Comparison of ENCODE assay signal across 8 mouse cellular contexts in the genomic region with DNA sequence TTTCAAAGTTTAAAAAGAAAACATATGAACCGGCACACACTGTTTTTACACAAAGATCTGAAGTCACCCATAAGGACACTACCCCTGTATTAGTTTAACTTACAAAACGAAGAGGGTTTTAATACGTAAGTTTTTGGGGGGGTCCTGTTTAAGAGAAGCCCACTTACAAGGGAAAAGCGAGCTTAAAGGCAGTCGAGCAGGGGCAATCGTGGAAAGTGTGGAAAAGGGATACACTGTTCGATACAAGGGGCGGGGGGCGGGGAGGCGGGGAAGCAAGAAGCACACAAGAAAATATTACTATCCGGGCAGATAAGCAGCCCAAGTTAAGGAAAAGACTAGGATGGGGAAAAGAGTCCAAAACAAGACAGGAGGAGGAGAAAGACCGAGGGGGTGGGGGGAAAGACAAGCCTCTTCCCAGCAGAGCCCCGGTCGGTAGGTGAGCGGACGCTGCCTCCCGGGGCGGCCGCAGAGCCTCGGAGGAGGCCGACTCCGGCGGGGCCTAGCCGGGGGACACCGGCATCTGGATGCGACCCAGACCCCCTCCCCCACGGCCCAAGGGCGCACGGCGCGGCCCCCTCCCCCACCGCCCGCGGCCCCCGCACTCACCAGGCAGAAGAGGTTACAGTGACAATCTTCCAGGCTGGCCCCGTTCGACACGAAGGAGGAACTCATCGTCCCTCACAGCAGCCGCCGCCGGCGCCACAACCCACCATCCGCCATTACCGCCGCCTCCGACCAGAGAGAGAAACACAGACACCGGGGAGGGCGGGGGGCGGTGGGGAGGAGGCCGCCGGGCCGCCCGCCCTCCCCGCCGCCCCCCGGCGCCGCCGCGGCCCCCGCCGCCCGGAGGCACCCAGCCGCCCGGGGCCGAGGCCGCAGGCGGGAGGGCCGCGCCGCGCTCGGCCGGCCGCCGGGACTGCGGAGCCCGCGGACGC. TPM values are rescaled to one million over a fixed set of nuclear protein-coding genes. Genes with fewer than 3 reads are reported as not detected.
DNase-seq lines count a peak whose midpoint lies in the region; ATAC-seq and TF ChIP-seq lines count a peak whose summit lies in the region.

Gene Med13 (minus strand): TSS at position 749 of the 935 bp plus-strand sequence.

- H3K27me3 ChIP-seq in G1E (ENCODE audit: insufficient read depth, low read length): peaks cover 21% of the 10 kb centered on the region
- no peaks in the 10 kb centered on the region for H3K27me3 ChIP-seq in forebrain, embryonic 12.5 days
- H3K27me3 ChIP-seq in heart, postnatal 0 days (ENCODE audit: control insufficient read depth, insufficient read depth, low read length): no peaks in the 10 kb centered on the region
- no peaks in the 10 kb centered on the region for H3K27me3 ChIP-seq in neural tube, embryonic 15.5 days (replicated peaks)

- peak within 1 kb of the TSS; percentile 93 for H3K4me3 ChIP-seq in G1E (ENCODE audit: low read depth, low read length)
- H3K4me3 ChIP-seq in forebrain, embryonic 12.5 days (replicated peaks): peak within 1 kb of the TSS; percentile 96
- H3K4me3 ChIP-seq in heart, postnatal 0 days (ENCODE audit: low read depth, low read length): peak within 1 kb of the TSS; percentile 99
- peak within 1 kb of the TSS; percentile 99 for H3K4me3 ChIP-seq in lung, adult 2 months (replicated peaks; ENCODE audit: extremely low read depth, low read depth, low read length)
- peak within 1 kb of the TSS; percentile 61 for H3K4me3 ChIP-seq in neural tube, embryonic 15.5 days (replicated peaks)

- H3K4me1 ChIP-seq in G1E (ENCODE audit: insufficient read depth, low read depth, low read length): peaks cover 27% of the 10 kb centered on the region
- peaks cover 26% of the 10 kb centered on the region for H3K4me1 ChIP-seq in forebrain, embryonic 12.5 days
- peaks cover 22% of the 10 kb centered on the region for H3K4me1 ChIP-seq in heart, postnatal 0 days (ENCODE audit: control insufficient read depth, insufficient read depth)
- H3K4me1 ChIP-seq in lung, adult 2 months (ENCODE audit: control insufficient read depth, insufficient read depth, low read length): peaks cover 9% of the 10 kb centered on the region
- peaks cover 35% of the 10 kb centered on the region for H3K4me1 ChIP-seq in neural tube, embryonic 15.5 days

- H3K36me3 ChIP-seq in G1E (replicated peaks): peaks cover 20% of the 10 kb centered on the region
- H3K36me3 ChIP-seq in forebrain, embryonic 12.5 days (replicated peaks): peaks cover 15% of the 10 kb centered on the region; the same call in 1 of the 2 replicates
- H3K36me3 ChIP-seq in heart, postnatal 0 days (replicated peaks; ENCODE audit: control insufficient read depth, insufficient read depth, low read length): peaks cover 8% of the 10 kb centered on the region
- no peaks in the 10 kb centered on the region for H3K36me3 ChIP-seq in neural tube, embryonic 15.5 days

- peak within 1 kb of the TSS; percentile 96 for H3K9ac ChIP-seq in forebrain, embryonic 12.5 days
- H3K9ac ChIP-seq in heart, postnatal 0 days (replicated peaks; ENCODE audit: low read depth, low read length): peak within 1 kb of the TSS; percentile 99
- H3K9ac ChIP-seq in neural tube, embryonic 15.5 days (replicated peaks): peak within 1 kb of the TSS; percentile 96

- peak; percentile 32 for DNase-seq in G1E (ENCODE audit: low spot score)
- DNase-seq in c-Kit-positive CD71-positive TER-119-positive erythroid progenitor cells, embryonic 14.5 days (ENCODE audit: low spot score): peak; percentile 34
- DNase-seq in heart, postnatal 0 days (ENCODE audit: low spot score): peak; percentile 53
- DNase-seq in kidney, postnatal 4 days: peak; percentile 68 to 79
- DNase-seq in lung, adult 2 months: peak; percentile 60
- peak; percentile 74 for DNase-seq in testis, postnatal 14 days (ENCODE audit: low spot score)

- TF ChIP-seq CTCF in G1E (IDR thresholded peaks at IDR 0.05; ENCODE audit: low read depth, low read length): no peak
- TF ChIP-seq CTCF in heart, postnatal 0 days (IDR thresholded peaks at IDR 0.05; ENCODE audit: low read depth): no peak
- TF ChIP-seq CTCF in lung, adult 2 months (IDR thresholded peaks at IDR 0.05; ENCODE audit: insufficient read depth, low read length): no peak

- no peak for ATAC-seq in G1E (ENCODE audit: extremely low read depth, insufficient number of reproducible peaks, low FRiP score, poor library complexity, severe bottlenecking)
- ATAC-seq in forebrain, embryonic 12.5 days (ENCODE audit: low FRiP score): peak; percentile 61
- peak; percentile 44 for ATAC-seq in heart, postnatal 0 days (ENCODE audit: insufficient read depth, low read depth)
- peak; percentile 30; the same call in 1 of the 2 replicates for ATAC-seq in neural tube, embryonic 15.5 days (ENCODE audit: low FRiP score)

- peak within 1 kb of the TSS; percentile 82 for H3K4me2 ChIP-seq in forebrain, embryonic 12.5 days
- peak within 1 kb of the TSS; percentile 61 for H3K4me2 ChIP-seq in heart, postnatal 0 days (ENCODE audit: low read depth, low read length)
- peak within 1 kb of the TSS; percentile 76 for H3K4me2 ChIP-seq in neural tube, embryonic 15.5 days

- under 1% methylated on average over 81 of the region's 81 CpGs for WGBS in forebrain, embryonic 12.5 days
- under 1% methylated on average over 70 of the region's 81 CpGs for WGBS in heart, postnatal 0 days
- WGBS in lung, adult 2 months: 3% methylated on average over 78 of the region's 81 CpGs
- WGBS in neural tube, embryonic 15.5 days: under 1% methylated on average over 72 of the region's 81 CpGs

- no peak for TF ChIP-seq POLR2A in lung, adult 2 months (IDR thresholded peaks at IDR 0.05; ENCODE audit: borderline replicate concordance, extremely low read depth, low read depth, low read length)

- peak within 1 kb of the TSS; percentile 99 for H3K27ac ChIP-seq in forebrain, embryonic 12.5 days
- H3K27ac ChIP-seq in heart, postnatal 0 days (ENCODE audit: low read depth): peak within 1 kb of the TSS; percentile 100
- H3K27ac ChIP-seq in neural tube, embryonic 15.5 days (replicated peaks): peak within 1 kb of the TSS; percentile 92

- TF ChIP-seq EP300 in heart, postnatal 0 days (IDR thresholded peaks at IDR 0.05; ENCODE audit: low read depth): no peak

- H3K9me3 ChIP-seq in G1E (replicated peaks): no peaks in the 10 kb centered on the region
- no peaks in the 10 kb centered on the region for H3K9me3 ChIP-seq in forebrain, embryonic 12.5 days
- H3K9me3 ChIP-seq in heart, postnatal 0 days (replicated peaks; ENCODE audit: control insufficient read depth, low read length): no peaks in the 10 kb centered on the region
- no peaks in the 10 kb centered on the region for H3K9me3 ChIP-seq in neural tube, embryonic 15.5 days (replicated peaks)

RNA-seq across cellular contexts. Expression of gene Med13, which starts in this region (rescaled TPM):
- total RNA-seq in G1E (2014; fragmentation: Nextera tagmentation): 124 and 160 TPM in 2 replicates
- total RNA-seq in G1E (2017): 60.1 and 74.2 TPM in 2 replicates
- 1.3 and 1.9 TPM in 2 replicates for polyA plus RNA-seq in G1E (2012)
- polyA plus RNA-seq in forebrain, embryonic 12.5 days (2016; fragmentation: Nextera tagmentation; extraction: Ambion mirVana): 14.8 and 16.4 TPM in 2 replicates
- total RNA-seq in heart, postnatal 0 days (2014; rRNA removed; ENCODE audit: low replicate concordance): 26.3 and 52.1 TPM in 2 replicates
- 3.7 and 3.8 TPM in 2 replicates for polyA plus RNA-seq in heart, postnatal 0 days (2015; fragmentation: Nextera tagmentation; extraction: Ambion mirVana)
- polyA plus RNA-seq in lung, adult 2 months (2012; rRNA removed): 15.3 and 22.8 TPM in 2 replicates
- polyA plus RNA-seq in neural tube, embryonic 15.5 days (2015; fragmentation: Nextera tagmentation; extraction: Ambion mirVana): 6.6 and 6.8 TPM in 2 replicates
